Comparison of ENCODE assay signal across 20 mouse cellular contexts in genomic region chr2:128067162-128067561, GRCm38 (mm10). TPM values are rescaled to one million over a fixed set of nuclear protein-coding genes. Genes with fewer than 3 reads are reported as not detected.
A peak's percentile ranks its signal among the peaks of the same experiment; 100 is the strongest.
DNase-seq lines count a peak whose midpoint lies in the region; TF ChIP-seq lines count a peak whose summit lies in the region.
"Had no signal": no experiment of that assay in that cellular context is flagged by ENCODE, and none has a peak within 500 bp of the region (broad histone marks: within the 10 kb centered on the region; RNA-seq: fewer than 3 reads in every experiment).

No protein-coding gene starts in this region.

- H3K27ac ChIP-seq in bone marrow macrophage, adult 2 months (ENCODE audit: insufficient read depth, low read depth, low read length), result peak overlapping the region; percentile 75
- H3K27ac ChIP-seq: embryonic facial prominence, embryonic 15.5 days; forebrain, embryonic 12.5 days; heart, embryonic 10.5 days; heart, embryonic 15.5 days; hindbrain, embryonic 13.5 days; hindbrain, postnatal 0 days had no signal

- H3K4me1 ChIP-seq in bone marrow macrophage, adult 2 months (ENCODE audit: control insufficient read depth, insufficient read depth, low read length), result peaks cover 44% of the 10 kb centered on the region
- H3K4me1 ChIP-seq: embryonic facial prominence, embryonic 15.5 days; heart, embryonic 15.5 days had no signal

- no peak overlapping the region for H3K4me3 ChIP-seq in bone marrow macrophage, adult 2 months (ENCODE audit: insufficient read depth, low read length)
- H3K4me3 ChIP-seq: embryonic facial prominence, embryonic 15.5 days; erythroblast, embryonic 14.5 days; forebrain, embryonic 12.5 days; heart, embryonic 10.5 days; heart, embryonic 15.5 days; hindbrain, embryonic 13.5 days had no signal

- no peak for TF ChIP-seq CTCF in bone marrow macrophage, adult 2 months (IDR thresholded peaks at IDR 0.05; ENCODE audit: low read depth, low read length)

- DNase-seq in gastrocnemius, adult 18-20 months (ENCODE audit: low spot score), result peak; percentile 24
- DNase-seq in gastrocnemius, postnatal 10 days, result no peak
- peak; percentile 24 for DNase-seq in layer of hippocampus, adult 11-12 months (ENCODE audit: low spot score)
- DNase-seq in layer of hippocampus, adult 9-10 months (ENCODE audit: low spot score), result no peak
- DNase-seq in skeletal muscle tissue, adult 2 months (ENCODE audit: low read depth, low spot score), result peak; percentile 60
- DNase-seq in ovary, adult 18-20 months (ENCODE audit: low spot score), result no peak
- DNase-seq: adrenal gland, postnatal 14 days; embryo, embryonic 11 days; forebrain, postnatal 0 days; gastrocnemius, postnatal 14 days; heart, adult 18-20 months; heart, postnatal 14 days had no signal

- no peak for TF ChIP-seq POLR2A in bone marrow macrophage, adult 2 months (IDR thresholded peaks at IDR 0.05; ENCODE audit: borderline replicate concordance, low read depth, low read length)

RNA-seq across cellular contexts. Expression of gene Bcl2l11, which starts 58.7 kb away (rescaled TPM):
- 1 to 10 TPM; 5.4 to 9.9 TPM for total RNA-seq in gastrocnemius, adult 18-20 months (2021)
- 10 to 100 TPM; 11.5 to 16.7 TPM for total RNA-seq in gastrocnemius, postnatal 10 days (2021)
- polyA plus RNA-seq in bone marrow macrophage, adult 2 months (2012; ENCODE audit: insufficient read depth, insufficient read length, missing spikeins), result 56.4 and 60.5 TPM in 2 replicates

Comparison
In these comparisons a context has a peak if more than half of its experiments do, and no peak if none do; other contexts are left out.
1. DNase-seq: peak in gastrocnemius, adult 18-20 months (single experiment), layer of hippocampus, adult 11-12 months (single experiment) and skeletal muscle tissue, adult 2 months (single experiment); none in gastrocnemius, postnatal 10 days (single experiment), layer of hippocampus, adult 9-10 months (single experiment) and ovary, adult 18-20 months (single experiment).